Mouse (Mus musculus) mature B cell (primary cell): ENCODE data around the gene Pla2g2f.

ENCODE experiments used
- in situ Hi-C: fragments of 300-500 bp; cut with MboI; formaldehyde crosslinking; loops from 2 replicates; pipeline ENCODE4 v1.14.3; 2019

Gene Pla2g2f

GRCm38 (mm10) chr4:138757416-138757815 is at the start of gene Pla2g2f:
Gene Pla2g2f, minus strand, starts transcription at chr4:138757626.
- in situ Hi-C loops, result no loop called here

GRCm38 (mm10) chr4:138806920-138807541 is 49.6 kb upstream of the Pla2g2f start:
- in situ Hi-C loops, result no loop called here

GRCm38 (mm10) chr4:138806160-138806559 is 48.7 kb upstream of the Pla2g2f start:
- in situ Hi-C loops, result no loop called here

- in situ Hi-C loops, result no loop called here
These were observed 47.8 kb upstream of the Pla2g2f start for GRCm38 (mm10) chr4:138805248-138805647.

GRCm38 (mm10) chr4:138802917-138803316 is 45.5 kb upstream of the Pla2g2f start:
- in situ Hi-C loops, result no loop called here

GRCm38 (mm10) chr4:138801631-138802030 is 44.2 kb upstream of the Pla2g2f start:
- in situ Hi-C loops, result no loop called here

- in situ Hi-C loops, result no loop called here
These were observed 42.8 kb upstream of the Pla2g2f start for GRCm38 (mm10) chr4:138800134-138800744.

GRCm38 (mm10) chr4:138797217-138797570 is 39.8 kb upstream of the Pla2g2f start:
- in situ Hi-C loops, result no loop called here

- in situ Hi-C loops, result no loop called here
These were observed 39.2 kb upstream of the Pla2g2f start for GRCm38 (mm10) chr4:138796513-138797216.

- in situ Hi-C loops, result no loop called here
These were observed 36.9 kb upstream of the Pla2g2f start for GRCm38 (mm10) chr4:138794344-138794743.

GRCm38 (mm10) chr4:138793276-138793675 is 35.9 kb upstream of the Pla2g2f start:
- in situ Hi-C loops, result no loop called here

GRCm38 (mm10) chr4:138792599-138792998 is 35.2 kb upstream of the Pla2g2f start:
- in situ Hi-C loops, result no loop called here

- in situ Hi-C loops, result no loop called here
These were observed 34.0 kb upstream of the Pla2g2f start for GRCm38 (mm10) chr4:138791452-138791851.

GRCm38 (mm10) chr4:138788381-138788780 is 31.0 kb upstream of the Pla2g2f start:
- in situ Hi-C loops, result no loop called here

GRCm38 (mm10) chr4:138786141-138786540 is 28.7 kb upstream of the Pla2g2f start:
- in situ Hi-C loops, result no loop called here

GRCm38 (mm10) chr4:138785721-138786120 is 28.3 kb upstream of the Pla2g2f start:
- in situ Hi-C loops, result no loop called here

GRCm38 (mm10) chr4:138782098-138782497 is 24.7 kb upstream of the Pla2g2f start:
- in situ Hi-C loops, result no loop called here

- in situ Hi-C loops, result no loop called here
These were observed 22.9 kb upstream of the Pla2g2f start for GRCm38 (mm10) chr4:138780300-138780699.

- in situ Hi-C loops, result no loop called here
These were observed 20.3 kb upstream of the Pla2g2f start for GRCm38 (mm10) chr4:138777417-138778407.

- in situ Hi-C loops, result no loop called here
These were observed 18.0 kb upstream of the Pla2g2f start, which contains the start of gene Pla2g2d for GRCm38 (mm10) chr4:138775435-138775834. Gene Pla2g2d, plus strand, starts transcription at chr4:138775735.

- in situ Hi-C loops, result no loop called here
These were observed 15.0 kb upstream of the Pla2g2f start for GRCm38 (mm10) chr4:138772386-138772785.

- in situ Hi-C loops, result no loop called here
These were observed 14.5 kb upstream of the Pla2g2f start for GRCm38 (mm10) chr4:138771970-138772369.
